ENCODE assay signal across 11 mouse cellular contexts in the genomic region with DNA sequence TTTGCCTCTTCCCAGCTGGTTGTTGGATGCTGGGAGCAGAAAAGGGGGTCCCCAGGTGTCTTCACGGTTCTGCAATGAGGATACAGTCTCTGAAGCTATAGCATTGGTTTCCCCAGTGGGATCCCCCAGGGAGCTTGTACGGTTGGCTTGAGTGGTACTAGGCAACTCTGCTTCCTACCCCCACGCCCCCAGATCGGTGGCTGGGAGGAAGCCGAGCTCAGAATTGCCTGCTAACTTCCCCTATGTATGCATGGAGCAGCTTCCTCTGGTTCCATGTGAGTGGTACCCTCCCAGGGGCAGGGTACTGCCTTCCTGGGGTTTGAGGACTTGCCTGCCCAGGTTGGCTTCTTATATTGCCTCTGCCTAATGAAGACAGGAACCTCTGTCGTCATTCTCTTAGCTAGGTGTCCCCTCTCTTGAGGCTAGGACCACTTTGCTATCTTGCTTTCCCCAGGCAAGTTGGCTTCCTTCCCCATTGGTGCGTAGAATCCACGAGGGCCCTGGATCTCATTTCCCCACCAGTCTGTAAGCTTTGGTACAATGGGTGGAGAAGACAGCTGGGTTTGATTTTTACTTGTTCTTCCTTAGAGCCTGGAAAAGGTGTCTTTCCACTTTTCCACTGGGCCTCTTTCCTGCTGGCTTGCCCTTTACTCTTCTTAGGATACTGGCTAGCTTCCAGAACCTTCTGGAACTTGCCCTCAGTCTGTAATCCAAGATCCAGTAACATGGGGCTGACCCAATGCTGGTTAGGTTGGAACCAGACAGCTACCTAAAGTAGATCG. TPM values are rescaled to one million over a fixed set of nuclear protein-coding genes. Genes with fewer than 3 reads are reported as not detected.
A peak's percentile ranks its signal among the peaks of the same experiment; 100 is the strongest.
DNase-seq lines count a peak whose midpoint lies in the region; ATAC-seq and TF ChIP-seq lines count a peak whose summit lies in the region.
"Had no signal": no experiment of that assay in that cellular context is flagged by ENCODE, and none has a peak within 500 bp of the region (broad histone marks: within the 10 kb centered on the region; RNA-seq: fewer than 3 reads in every experiment).

No protein-coding gene starts in this region.

- no peak for TF ChIP-seq CTCF in gastrocnemius, adult 2 months (IDR thresholded peaks at IDR 0.05)
- TF ChIP-seq CTCF in lung, embryonic 14.5 days (IDR thresholded peaks at IDR 0.05; ENCODE audit: low read depth), result no peak

- no peaks in the 10 kb centered on the region for H3K9me3 ChIP-seq in lung, embryonic 14.5 days (ENCODE audit: low read depth, low read length)
- no peaks in the 10 kb centered on the region for H3K9me3 ChIP-seq in embryonic facial prominence, embryonic 15.5 days (replicated peaks)
- H3K9me3 ChIP-seq in midbrain, embryonic 13.5 days, result no peaks in the 10 kb centered on the region
- H3K9me3 ChIP-seq: G1E; limb, embryonic 12.5 days had no signal

- no peak overlapping the region for H3K4me2 ChIP-seq in lung, embryonic 14.5 days
- no peak overlapping the region for H3K4me2 ChIP-seq in embryonic facial prominence, embryonic 15.5 days (replicated peaks)
- H3K4me2 ChIP-seq in midbrain, embryonic 13.5 days (replicated peaks), result no peak overlapping the region
- H3K4me2 ChIP-seq: limb, embryonic 12.5 days had no signal

- no peak overlapping the region for H3K4me3 ChIP-seq in gastrocnemius, adult 2 months
- H3K4me3 ChIP-seq in lung, embryonic 14.5 days (ENCODE audit: low read depth, low read length), result no peak overlapping the region
- H3K4me3 ChIP-seq in embryonic facial prominence, embryonic 15.5 days (replicated peaks), result no peak overlapping the region
- H3K4me3 ChIP-seq in midbrain, embryonic 13.5 days (replicated peaks), result no peak overlapping the region
- H3K4me3 ChIP-seq: limb, embryonic 12.5 days had no signal

- no peak for DNase-seq in gastrocnemius, adult 2 months
- DNase-seq in gastrocnemius, postnatal 36 days, result no peak
- DNase-seq in lung, embryonic 14.5 days, result peak; percentile 3
- no peak for DNase-seq in lung, postnatal 14 days
- peak; percentile 89 to 91 for DNase-seq in spleen, postnatal 36 days (ENCODE audit: low spot score in 2 of 2)

- peak overlapping the region; percentile 86 for H3K27ac ChIP-seq in gastrocnemius, adult 2 months
- H3K27ac ChIP-seq in lung, embryonic 14.5 days (ENCODE audit: low read depth), result no peak overlapping the region
- peak overlapping the region; percentile 68 for H3K27ac ChIP-seq in embryonic facial prominence, embryonic 15.5 days (replicated peaks)
- no peak overlapping the region for H3K27ac ChIP-seq in midbrain, embryonic 13.5 days

- ATAC-seq in lung, embryonic 14.5 days (ENCODE audit: insufficient read depth), result no peak
- no peak for ATAC-seq in embryonic facial prominence, embryonic 15.5 days (ENCODE audit: insufficient number of reproducible peaks, low FRiP score, low TSS enrichment, low read depth)
- no peak for ATAC-seq in midbrain, embryonic 13.5 days
- ATAC-seq in erythroblast, adult 5-6 weeks (replicated peaks; ENCODE audit: low FRiP score, poor library complexity, severe bottlenecking), result no peak

- H3K4me1 ChIP-seq in lung, embryonic 14.5 days (ENCODE audit: insufficient read depth), result peaks cover 20% of the 10 kb centered on the region; the same call in 1 of the 2 replicates
- peaks cover 57% of the 10 kb centered on the region for H3K4me1 ChIP-seq in embryonic facial prominence, embryonic 15.5 days
- H3K4me1 ChIP-seq in midbrain, embryonic 13.5 days (replicated peaks), result peaks cover 21% of the 10 kb centered on the region

- H3K36me3 ChIP-seq in lung, embryonic 14.5 days (ENCODE audit: insufficient read depth), result peaks cover 24% of the 10 kb centered on the region
- H3K36me3 ChIP-seq in embryonic facial prominence, embryonic 15.5 days, result peaks cover 22% of the 10 kb centered on the region
- H3K36me3 ChIP-seq in midbrain, embryonic 13.5 days, result peaks cover 24% of the 10 kb centered on the region
- H3K36me3 ChIP-seq: G1E had no signal

- WGBS in lung, embryonic 14.5 days, result 68% methylated on average over 9 of the region's 9 CpGs
- 41% methylated on average over 9 of the region's 9 CpGs for WGBS in embryonic facial prominence, embryonic 15.5 days
- 80% methylated on average over 9 of the region's 9 CpGs for WGBS in midbrain, embryonic 13.5 days

- intact Hi-C loops in gastrocnemius, adult 2 months (cut with DNase I), result loop anchor here (2.0 to 10.0 kb wide), 2 partner anchors 53 to 93 kb away; a partner anchor contains a TSS
- intact Hi-C loops in gastrocnemius, postnatal 36 days (cut with DNase I), result loop anchor here (2.0 kb wide), 1 partner anchor 93 kb away; a partner anchor contains a TSS

- no peak overlapping the region for H3K9ac ChIP-seq in lung, embryonic 14.5 days
- no peak overlapping the region for H3K9ac ChIP-seq in embryonic facial prominence, embryonic 15.5 days
- H3K9ac ChIP-seq in midbrain, embryonic 13.5 days (replicated peaks), result no peak overlapping the region
- H3K9ac ChIP-seq: limb, embryonic 12.5 days had no signal

- no peaks in the 10 kb centered on the region for H3K27me3 ChIP-seq in lung, embryonic 14.5 days (ENCODE audit: insufficient read depth, low read length)
- H3K27me3 ChIP-seq in embryonic facial prominence, embryonic 15.5 days, result no peaks in the 10 kb centered on the region
- peaks cover 12% of the 10 kb centered on the region for H3K27me3 ChIP-seq in midbrain, embryonic 13.5 days

RNA-seq across cellular contexts. Expression of a gene that starts 29.5 kb away (rescaled TPM):
- 10 to 100 TPM; 38.3 to 43.6 TPM for total RNA-seq in gastrocnemius, adult 2 months (2021)
- total RNA-seq in gastrocnemius, postnatal 36 days (2021), result 10 to 100 TPM; 25.7 to 42.5 TPM
- 16.3 and 17.3 TPM in 2 replicates for polyA plus RNA-seq in lung, embryonic 14.5 days (2014; fragmentation: Nextera tagmentation; extraction: Ambion mirVana)
- 21.2 and 21.8 TPM in 2 replicates for polyA plus RNA-seq in embryonic facial prominence, embryonic 15.5 days (2015; fragmentation: Nextera tagmentation; extraction: Ambion mirVana)
- polyA plus RNA-seq in midbrain, embryonic 13.5 days (2015; fragmentation: Nextera tagmentation; extraction: Ambion mirVana), result 8.0 and 9.2 TPM in 2 replicates
- total RNA-seq in erythroblast, adult 5-6 weeks (2015; ENCODE audit: low replicate concordance), result 0.77 and 0.84 TPM in 2 replicates
- total RNA-seq in erythroblast, adult 5-6 weeks (2017; ENCODE audit: low replicate concordance), result 0.42 and 2.8 TPM in 2 replicates

RNA-seq across cellular contexts. Expression of a gene that starts 49.6 kb away (rescaled TPM):
- total RNA-seq in gastrocnemius, adult 2 months (2021), result not detected
- not detected for total RNA-seq in gastrocnemius, postnatal 36 days (2021)
- not detected in 2 replicates for polyA plus RNA-seq in lung, embryonic 14.5 days (2014; fragmentation: Nextera tagmentation; extraction: Ambion mirVana)
- 0.29 and 0.49 TPM in 2 replicates for polyA plus RNA-seq in embryonic facial prominence, embryonic 15.5 days (2015; fragmentation: Nextera tagmentation; extraction: Ambion mirVana)
- polyA plus RNA-seq in midbrain, embryonic 13.5 days (2015; fragmentation: Nextera tagmentation; extraction: Ambion mirVana), result not detected in 2 replicates
- total RNA-seq in erythroblast, adult 5-6 weeks (2015; ENCODE audit: low replicate concordance), result not detected in 2 replicates
- total RNA-seq in erythroblast, adult 5-6 weeks (2017; ENCODE audit: low replicate concordance), result not detected in 2 replicates
- polyA plus RNA-seq: G1E; limb, embryonic 12.5 days; neural tube, embryonic 11.5 days had no signal

RNA-seq across cellular contexts. Expression of a gene that starts 57.4 kb away (rescaled TPM):
- total RNA-seq in gastrocnemius, adult 2 months (2021), result under 1 TPM; 0.22 to 0.23 TPM
- not detected for total RNA-seq in gastrocnemius, postnatal 36 days (2021)
- polyA plus RNA-seq in lung, embryonic 14.5 days (2014; fragmentation: Nextera tagmentation; extraction: Ambion mirVana), result 0.39 and 0.53 TPM in 2 replicates
- 2.1 and 3.3 TPM in 2 replicates for polyA plus RNA-seq in embryonic facial prominence, embryonic 15.5 days (2015; fragmentation: Nextera tagmentation; extraction: Ambion mirVana)
- not detected in 2 replicates for polyA plus RNA-seq in midbrain, embryonic 13.5 days (2015; fragmentation: Nextera tagmentation; extraction: Ambion mirVana)
- total RNA-seq in erythroblast, adult 5-6 weeks (2015; ENCODE audit: low replicate concordance), result not detected in 2 replicates
- total RNA-seq in erythroblast, adult 5-6 weeks (2017; ENCODE audit: low replicate concordance), result not detected in 2 replicates
- total RNA-seq: G1E had no signal
- polyA plus RNA-seq: G1E had no signal

Comparison
In these comparisons a context has a peak if more than half of its experiments do, and no peak if none do; other contexts are left out.
1. DNase-seq: peak in lung, embryonic 14.5 days (single experiment) and spleen, postnatal 36 days (2 of 2); none in gastrocnemius, adult 2 months (single experiment), gastrocnemius, postnatal 36 days (0 of 2) and lung, postnatal 14 days (single experiment).
2. H3K27ac ChIP-seq: peak in gastrocnemius, adult 2 months (single experiment) and embryonic facial prominence, embryonic 15.5 days (single experiment); none in lung, embryonic 14.5 days (single experiment) and midbrain, embryonic 13.5 days (single experiment).
3. RNA of a gene that starts 29.5 kb away (total RNA-seq): 38.3 to 43.6 TPM in gastrocnemius, adult 2 months and 25.7 to 42.5 TPM in gastrocnemius, postnatal 36 days; 0.42 to 2.8 TPM in erythroblast, adult 5-6 weeks; every median in the first group is over 4 times any median in the second.